ENCODE assay signal across 15 mouse cellular contexts in the genomic region with DNA sequence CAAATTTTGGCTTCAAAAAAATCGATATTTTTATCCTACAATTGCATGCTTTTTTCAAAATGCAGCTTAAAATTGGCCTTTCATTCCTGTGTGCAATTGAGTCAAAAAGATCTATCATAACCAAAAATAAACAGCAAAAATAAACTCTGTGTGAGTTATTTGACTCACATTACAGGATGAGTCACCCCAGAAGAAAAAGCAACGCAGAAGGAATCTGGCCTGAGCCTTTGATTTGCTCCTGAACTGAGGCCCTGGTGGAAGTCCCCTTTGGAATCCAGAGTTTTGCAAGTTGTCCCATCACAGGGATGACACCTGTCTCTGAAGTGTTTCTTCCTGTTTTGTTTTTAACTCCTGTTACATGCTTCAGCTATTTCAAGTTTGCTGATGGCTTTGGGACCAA.
"Had no signal": no experiment of that assay in that cellular context is flagged by ENCODE, and none has a peak within 500 bp of the region (broad histone marks: within the 10 kb centered on the region; RNA-seq: fewer than 3 reads in every experiment).

No protein-coding gene starts in this region.

- DNase-seq: kidney, postnatal 14 days; liver; liver, embryonic 13.5 days; liver, postnatal 0 days; lung, postnatal 14 days; thymus, postnatal 4 days had no signal

- ATAC-seq: liver, postnatal 0 days; midbrain, embryonic 15.5 days had no signal

- H3K4me3 ChIP-seq: kidney, embryonic 15.5 days; left cerebral cortex, adult 2 months; limb, embryonic 12.5 days; liver, embryonic 13.5 days; lung, embryonic 15.5 days; megakaryocyte, embryonic 14.5 days; midbrain, embryonic 15.5 days; neural tube, embryonic 12.5 days had no signal

- H3K36me3 ChIP-seq: kidney, embryonic 15.5 days; limb, embryonic 12.5 days; liver, embryonic 13.5 days; lung, embryonic 15.5 days; midbrain, embryonic 15.5 days; neural tube, embryonic 12.5 days had no signal

- H3K27me3 ChIP-seq: kidney, embryonic 15.5 days; limb, embryonic 12.5 days; liver, embryonic 13.5 days; lung, embryonic 15.5 days; megakaryocyte, embryonic 14.5 days; midbrain, embryonic 15.5 days; neural tube, embryonic 12.5 days had no signal

- H3K4me1 ChIP-seq: kidney, embryonic 15.5 days; limb, embryonic 12.5 days; liver, embryonic 13.5 days; lung, embryonic 15.5 days; megakaryocyte, embryonic 14.5 days; midbrain, embryonic 15.5 days; neural tube, embryonic 12.5 days had no signal

- H3K27ac ChIP-seq: kidney, embryonic 15.5 days; left cerebral cortex, adult 2 months; limb, embryonic 12.5 days; liver, embryonic 13.5 days; lung, embryonic 15.5 days; macrophage; midbrain, embryonic 15.5 days; neural tube, embryonic 12.5 days; stomach, postnatal 0 days had no signal
